Mouse (Mus musculus): ENCODE results near the gene Hip1r.
A peak's percentile ranks its signal among the peaks of the same experiment; 100 is the strongest.

Gene Hip1r

GRCm38 (mm10) chr5:124019348-124020216 is 46.2 kb downstream of the Hip1r start:
- peak; percentile 82 for DNase-seq

GRCm38 (mm10) chr5:124021148-124021547 is 47.7 kb downstream of the Hip1r start:
- no peak for DNase-seq

- no peak for DNase-seq
Measured at GRCm38 (mm10) chr5:124021701-124022100, 48.3 kb downstream of the Hip1r start.

GRCm38 (mm10) chr5:124022365-124022764 is 48.9 kb downstream of the Hip1r start:
- DNase-seq: no peak

GRCm38 (mm10) chr5:124024677-124025076 is 51.2 kb downstream of the Hip1r start:
- no peak for DNase-seq

GRCm38 (mm10) chr5:124025146-124025545 is 51.7 kb downstream of the Hip1r start:
- no peak for DNase-seq

- DNase-seq: no peak
Measured at GRCm38 (mm10) chr5:124025587-124026441, 52.4 kb downstream of the Hip1r start.

- no peak for DNase-seq
Measured at GRCm38 (mm10) chr5:124026568-124026967, 53.1 kb downstream of the Hip1r start.

GRCm38 (mm10) chr5:124027702-124028470 is 54.5 kb downstream of the Hip1r start:
- no peak for DNase-seq

GRCm38 (mm10) chr5:124028680-124029079 is 55.3 kb downstream of the Hip1r start:
- no peak for DNase-seq

GRCm38 (mm10) chr5:124029220-124030035 is 56.0 kb downstream of the Hip1r start:
- no peak for DNase-seq

GRCm38 (mm10) chr5:124030386-124031067 is 57.1 kb downstream of the Hip1r start:
- DNase-seq: no peak

- DNase-seq: no peak
Measured at GRCm38 (mm10) chr5:124031068-124031955, 57.9 kb downstream of the Hip1r start.

- peak; percentile 92 for DNase-seq
Measured at GRCm38 (mm10) chr5:124032001-124032508, 58.6 kb downstream of the Hip1r start, which contains the start of gene Vps37b. TSS of gene Vps37b (minus strand) at chr5:124032270.

- DNase-seq: no peak
Measured at GRCm38 (mm10) chr5:124034471-124034870, 61.0 kb downstream of the Hip1r start.

GRCm38 (mm10) chr5:124035406-124035805 is 62.0 kb downstream of the Hip1r start:
- DNase-seq: no peak

- DNase-seq: no peak
Measured at GRCm38 (mm10) chr5:124035806-124036205, 62.4 kb downstream of the Hip1r start.

GRCm38 (mm10) chr5:124036341-124036740 is 62.9 kb downstream of the Hip1r start:
- DNase-seq: no peak

- DNase-seq: no peak
Measured at GRCm38 (mm10) chr5:124036836-124037235, 63.4 kb downstream of the Hip1r start.

- DNase-seq: no peak
Measured at GRCm38 (mm10) chr5:124039602-124040001, 66.2 kb downstream of the Hip1r start.

Data from lung, postnatal 14 days (tissue).